Mouse (Mus musculus): ENCODE data around the gene 1810043G02Rik. TPM values are rescaled to one million over a fixed set of nuclear protein-coding genes. Genes with fewer than 3 reads are reported as not detected.

1810043G02Rik gene
- polyA plus RNA-seq, 1 experiment from 2014 or later = 19.9 TPM

DNA sequence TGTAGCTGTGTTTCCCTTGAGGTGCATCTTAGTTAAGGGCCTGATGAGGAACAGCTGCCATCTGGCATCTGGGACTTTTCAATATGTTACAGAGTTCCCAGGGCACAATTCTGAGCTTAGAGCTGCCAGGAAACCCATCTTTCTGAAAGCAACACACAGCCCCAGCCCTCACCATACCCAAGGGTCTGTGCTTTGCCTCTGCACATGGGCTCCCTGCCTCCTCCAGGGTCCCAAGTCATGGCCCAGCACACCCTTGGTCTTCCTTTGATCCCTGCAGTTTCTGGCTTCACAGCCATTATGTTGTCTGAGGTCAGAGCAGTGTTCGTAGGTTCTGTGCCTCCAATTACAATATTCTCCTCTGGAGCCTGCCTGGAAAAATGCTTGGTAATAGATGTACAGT is 50.8 kb downstream of the 1810043G02Rik start:
- Histone ChIP-seq H3K27ac (ENCODE audit: low read length) (no peak overlapping the region), H3K4me1 (replicated peaks; ENCODE audit: control insufficient read depth, insufficient read depth, low read length) (no peaks in the 10 kb centered on the region), H3K9ac (ENCODE audit: low read length) (no peak overlapping the region), H3K27me3 (ENCODE audit: control insufficient read depth, insufficient read depth, low read depth, low read length) (no peaks in the 10 kb centered on the region), H3K4me3 (ENCODE audit: low read length) (no peak overlapping the region), H3K9me3 (ENCODE audit: control insufficient read depth, low read length) (no peaks in the 10 kb centered on the region), H3K4me2 (ENCODE audit: low read depth, low read length) (no peak overlapping the region), H3K36me3 (ENCODE audit: control insufficient read depth, insufficient read depth, low read length) (no peaks in the 10 kb centered on the region)
- 89% methylated on average over 1 of the region's 1 CpGs for WGBS
- no peak for ATAC-seq (ENCODE audit: low read depth)

DNA sequence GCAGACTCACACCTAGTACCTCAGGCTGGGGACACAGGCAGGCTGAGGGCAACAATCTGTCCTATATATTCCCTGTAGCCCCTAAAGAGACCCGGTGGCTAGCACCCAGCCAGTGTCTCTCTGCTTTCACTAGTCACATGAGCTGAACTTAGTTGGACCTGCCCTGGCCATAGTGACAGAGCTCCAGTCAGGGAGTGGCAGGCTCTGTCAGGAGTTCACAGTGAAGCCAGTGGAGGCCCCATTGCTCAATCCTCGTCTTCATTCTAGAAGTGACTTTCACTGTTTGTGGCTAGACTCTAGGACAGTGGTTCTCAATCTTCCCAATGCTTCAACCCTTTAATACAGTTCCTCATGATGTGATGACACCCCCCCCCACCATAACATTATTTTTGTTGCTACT is 53.7 kb downstream of the 1810043G02Rik start:
- Histone ChIP-seq H3K4me2 (ENCODE audit: low read depth, low read length) (no peak overlapping the region), H3K27ac (ENCODE audit: low read length) (no peak overlapping the region), H3K9me3 (ENCODE audit: control insufficient read depth, low read length) (no peaks in the 10 kb centered on the region), H3K36me3 (ENCODE audit: control insufficient read depth, insufficient read depth, low read length) (no peaks in the 10 kb centered on the region), H3K4me3 (ENCODE audit: low read length) (no peak overlapping the region), H3K27me3 (ENCODE audit: control insufficient read depth, insufficient read depth, low read depth, low read length) (no peaks in the 10 kb centered on the region), H3K9ac (ENCODE audit: low read length) (no peak overlapping the region), H3K4me1 (replicated peaks; ENCODE audit: control insufficient read depth, insufficient read depth, low read length) (no peaks in the 10 kb centered on the region)
- 78% methylated on average over 2 of the region's 2 CpGs for WGBS
- no peak for ATAC-seq (ENCODE audit: low read depth)

Other genes with a start within 250 kb of the 1810043G02Rik start
- not detected in 2 replicates for gene Gm18596, start 235.9 kb upstream of the 1810043G02Rik start, polyA plus RNA-seq (2015; fragmentation: Nextera tagmentation; extraction: Ambion mirVana)
- gene Gm9736, start 227.2 kb upstream of the 1810043G02Rik start, polyA plus RNA-seq (2015; fragmentation: Nextera tagmentation; extraction: Ambion mirVana) = not detected in 2 replicates
- not detected in 2 replicates for gene Gm3233, start 218.8 kb upstream of the 1810043G02Rik start, polyA plus RNA-seq (2015; fragmentation: Nextera tagmentation; extraction: Ambion mirVana)
- gene Gm3238, start 207.2 kb upstream of the 1810043G02Rik start, polyA plus RNA-seq (2015; fragmentation: Nextera tagmentation; extraction: Ambion mirVana) = not detected in 2 replicates
- gene Gm7138, start 201.6 kb upstream of the 1810043G02Rik start, polyA plus RNA-seq (2015; fragmentation: Nextera tagmentation; extraction: Ambion mirVana) = not detected in 2 replicates
- not detected in 2 replicates for gene Gm3250, start 196.0 kb upstream of the 1810043G02Rik start, polyA plus RNA-seq (2015; fragmentation: Nextera tagmentation; extraction: Ambion mirVana)
- not detected in 2 replicates for gene Gm7137, start 190.3 kb upstream of the 1810043G02Rik start, polyA plus RNA-seq (2015; fragmentation: Nextera tagmentation; extraction: Ambion mirVana)
- gene Gm9639, start 183.4 kb upstream of the 1810043G02Rik start, polyA plus RNA-seq (2015; fragmentation: Nextera tagmentation; extraction: Ambion mirVana) = not detected in 2 replicates
- not detected in 2 replicates for gene Gm19668, start 179.4 kb upstream of the 1810043G02Rik start, polyA plus RNA-seq (2015; fragmentation: Nextera tagmentation; extraction: Ambion mirVana)
- not detected in 2 replicates for gene Gm9507, start 166.7 kb upstream of the 1810043G02Rik start, polyA plus RNA-seq (2015; fragmentation: Nextera tagmentation; extraction: Ambion mirVana)
- gene Gm2696, start 163.8 kb upstream of the 1810043G02Rik start, polyA plus RNA-seq (2015; fragmentation: Nextera tagmentation; extraction: Ambion mirVana) = not detected in 2 replicates
- gene Krtap10-4, start 151.4 kb upstream of the 1810043G02Rik start, polyA plus RNA-seq (2015; fragmentation: Nextera tagmentation; extraction: Ambion mirVana) = not detected in 2 replicates
- gene Krtap10-10, start 142.6 kb upstream of the 1810043G02Rik start, polyA plus RNA-seq (2015; fragmentation: Nextera tagmentation; extraction: Ambion mirVana) = not detected in 2 replicates
- not detected in 2 replicates for gene Gm36176, start 131.7 kb upstream of the 1810043G02Rik start, polyA plus RNA-seq (2015; fragmentation: Nextera tagmentation; extraction: Ambion mirVana)
- gene Gm10318, start 125.7 kb upstream of the 1810043G02Rik start, polyA plus RNA-seq (2015; fragmentation: Nextera tagmentation; extraction: Ambion mirVana) = not detected in 2 replicates
- not detected in 2 replicates for gene Gm3285, start 116.5 kb upstream of the 1810043G02Rik start, polyA plus RNA-seq (2015; fragmentation: Nextera tagmentation; extraction: Ambion mirVana)
- gene Lrrc3, start 76.0 kb upstream of the 1810043G02Rik start, polyA plus RNA-seq (2015; fragmentation: Nextera tagmentation; extraction: Ambion mirVana) = 3.5 and 4.7 TPM in 2 replicates
- gene Trpm2, start 8.0 kb upstream of the 1810043G02Rik start, polyA plus RNA-seq (2015; fragmentation: Nextera tagmentation; extraction: Ambion mirVana) = 1.1 and 1.4 TPM in 2 replicates
- gene Pfkl, start 31.6 kb downstream of the 1810043G02Rik start, polyA plus RNA-seq (2015; fragmentation: Nextera tagmentation; extraction: Ambion mirVana) = 158 and 164 TPM in 2 replicates
- gene Dnmt3l, start 63.4 kb downstream of the 1810043G02Rik start, polyA plus RNA-seq (2015; fragmentation: Nextera tagmentation; extraction: Ambion mirVana) = 0.65 and 1.6 TPM in 2 replicates
- 2.2 and 2.3 TPM in 2 replicates for gene Aire, start 65.1 kb downstream of the 1810043G02Rik start, polyA plus RNA-seq (2015; fragmentation: Nextera tagmentation; extraction: Ambion mirVana)
- gene Icosl, start 90.8 kb downstream of the 1810043G02Rik start, polyA plus RNA-seq (2015; fragmentation: Nextera tagmentation; extraction: Ambion mirVana) = 9.5 and 10.2 TPM in 2 replicates
- 35.8 and 36.5 TPM in 2 replicates for gene D10Jhu81e, start 191.3 kb downstream of the 1810043G02Rik start, polyA plus RNA-seq (2015; fragmentation: Nextera tagmentation; extraction: Ambion mirVana)
- 16.5 and 17.0 TPM in 2 replicates for gene Pwp2, start 206.6 kb downstream of the 1810043G02Rik start, polyA plus RNA-seq (2015; fragmentation: Nextera tagmentation; extraction: Ambion mirVana)